Mouse (Mus musculus) c-Kit-positive CD71-positive TER-119-positive erythroid progenitor cells, embryonic 14.5 days (primary cell): ENCODE measurements around the gene Krtap9-3.

Experiments
- DNase-seq: peaks from one replicate; pipeline ENCODE4 v3.0.0-alpha.2; 2013; ENCODE audit warnings: low spot score

Krtap9-3 gene

GRCm38 (mm10) chr11:99566530-99566929, 31.4 kb downstream of the Krtap9-3 start, which contains the start of gene Krtap3-1:
Krtap3-1 (minus strand) TSS chr11:99566630.
- no peak for DNase-seq

- DNase-seq: no peak
Measured at GRCm38 (mm10) chr11:99562580-99562979, 35.3 kb downstream of the Krtap9-3 start.

GRCm38 (mm10) chr11:99559366-99559765, 38.5 kb downstream of the Krtap9-3 start, which contains the start of gene Gm11939:
Gm11939 (minus strand) TSS chr11:99559466.
- no peak for DNase-seq

GRCm38 (mm10) chr11:99557976-99558745, 39.7 kb downstream of the Krtap9-3 start:
- DNase-seq: no peak

GRCm38 (mm10) chr11:99556753-99557152, 41.2 kb downstream of the Krtap9-3 start, which contains the start of gene Krtap3-2:
Krtap3-2 (minus strand) TSS chr11:99556853.
- DNase-seq: no peak

- no peak for DNase-seq
Measured at GRCm38 (mm10) chr11:99556195-99556594, 41.7 kb downstream of the Krtap9-3 start.

GRCm38 (mm10) chr11:99550765-99551164, 47.1 kb downstream of the Krtap9-3 start, which contains the start of gene Krtap3-3:
Krtap3-3 (minus strand) TSS chr11:99550865.
- no peak for DNase-seq

GRCm38 (mm10) chr11:99547892-99548291, 50.0 kb downstream of the Krtap9-3 start:
- no peak for DNase-seq
